Mouse (Mus musculus): ENCODE measurements around the gene Olfr859. TPM values are rescaled to one million over a fixed set of nuclear protein-coding genes. Genes with fewer than 3 reads are reported as not detected.
"Not testable (repeated sequence)": the region's sequence is repeated elsewhere in the genome, so short reads cannot be mapped to it uniquely, and the experiment has no call there.

Olfr859 gene
- not detected for total RNA-seq (2022)

DNA sequence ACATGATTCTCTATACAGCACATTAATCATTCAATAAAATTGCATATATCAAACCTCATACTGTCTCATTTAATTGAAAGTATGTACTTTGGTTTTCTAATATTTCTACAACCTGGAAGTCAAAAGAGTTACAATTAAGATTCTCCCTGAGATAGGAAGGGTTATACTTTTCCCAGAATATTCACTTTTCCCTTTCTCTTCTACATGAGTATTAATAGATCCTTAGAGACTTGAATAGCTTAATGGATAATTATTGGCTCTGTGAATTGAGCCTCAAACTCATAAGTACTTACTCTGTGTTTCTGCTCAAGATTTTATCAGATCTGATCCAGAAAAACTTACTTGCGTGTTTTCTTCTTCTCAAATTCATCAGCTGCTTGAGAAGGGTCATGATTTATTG is at the start of gene Olfr859:
Olfr859 (plus strand) TSS at position 301 of the 400 bp plus-strand sequence.
- not testable (repeated sequence) for DNase-seq

DNA sequence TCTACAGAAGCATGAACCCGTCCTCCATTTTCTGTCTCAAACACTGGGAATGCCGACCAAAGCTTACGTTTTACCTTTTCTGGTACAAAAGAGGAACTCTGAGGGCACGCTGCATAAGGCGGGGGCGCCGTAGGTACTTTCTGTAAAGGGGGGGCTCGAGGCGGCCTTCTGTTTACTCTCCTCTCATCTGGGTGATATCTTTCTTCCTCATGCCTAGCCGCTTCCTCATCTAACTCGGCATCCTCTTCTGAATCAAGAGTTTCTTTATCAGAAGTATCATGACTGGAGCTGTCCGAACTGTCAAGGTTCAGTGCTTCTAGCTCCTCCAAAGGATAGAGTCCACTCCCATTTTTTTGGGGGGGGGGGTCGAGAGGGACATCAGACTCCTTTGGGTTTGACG is 35.6 kb upstream of the Olfr859 start:
- no peak for DNase-seq

DNA sequence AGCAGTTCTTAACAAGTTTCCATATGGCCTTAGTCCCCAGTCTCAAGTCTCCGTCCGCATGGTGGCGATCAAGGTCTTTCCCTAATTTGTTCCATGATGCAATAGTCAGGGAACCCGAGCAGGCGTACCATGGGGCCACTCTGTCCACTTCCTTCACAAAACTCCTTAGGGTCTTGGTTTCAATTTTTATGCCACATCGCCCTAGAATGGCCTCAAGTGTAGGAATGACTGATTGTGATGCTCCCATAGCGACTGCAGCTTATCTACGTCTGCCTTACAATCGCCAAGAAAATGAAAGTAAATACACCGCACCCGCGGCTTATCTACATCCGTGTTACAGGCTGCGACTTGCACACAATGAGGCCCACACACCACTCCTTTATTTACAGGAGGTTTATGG is 35.0 kb upstream of the Olfr859 start:
- DNase-seq: no peak

DNA sequence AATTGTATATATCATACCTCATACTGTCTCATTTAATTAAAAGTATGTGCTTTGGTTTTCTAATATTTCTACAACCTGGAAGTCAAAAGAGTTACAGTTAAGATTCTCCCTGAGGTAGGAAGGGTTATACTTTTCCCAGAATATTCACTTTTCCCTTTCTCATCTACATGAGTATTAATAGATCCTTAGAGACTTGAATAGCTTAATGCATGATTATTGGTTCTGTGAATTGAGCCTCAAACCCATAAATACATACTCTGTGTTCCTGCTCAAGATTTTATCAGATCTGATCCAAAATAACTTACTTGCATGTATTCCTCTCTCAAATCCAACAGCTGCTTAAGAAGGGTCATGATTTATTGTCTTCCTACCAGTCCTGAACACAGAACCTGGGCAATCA is 24.7 kb upstream of the Olfr859 start, which contains the start of gene Olfr58:
Olfr58 (plus strand) TSS at position 301 of the 400 bp plus-strand sequence.
- no peak for DNase-seq

DNA sequence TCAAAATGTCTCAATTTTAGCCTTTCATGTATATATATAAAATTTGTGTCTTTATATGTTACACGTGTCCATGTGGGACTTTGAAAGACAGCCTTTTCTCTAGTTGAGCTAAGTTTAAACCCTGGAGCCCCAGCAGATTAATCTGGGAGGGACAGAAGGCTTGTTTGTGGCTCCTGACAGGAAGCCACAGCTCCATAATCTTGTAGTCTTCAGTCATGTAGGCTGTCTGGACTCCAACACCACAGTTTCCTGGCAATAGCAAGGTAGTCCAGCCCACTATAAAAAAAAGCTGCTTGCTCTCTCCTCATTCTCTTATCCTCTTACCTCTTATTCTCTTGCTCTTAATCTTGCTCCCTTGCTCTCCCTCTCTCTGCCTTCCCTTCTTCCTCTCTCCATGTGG is 1.7 kb upstream of the Olfr859 start:
- no peak for DNase-seq

DNA sequence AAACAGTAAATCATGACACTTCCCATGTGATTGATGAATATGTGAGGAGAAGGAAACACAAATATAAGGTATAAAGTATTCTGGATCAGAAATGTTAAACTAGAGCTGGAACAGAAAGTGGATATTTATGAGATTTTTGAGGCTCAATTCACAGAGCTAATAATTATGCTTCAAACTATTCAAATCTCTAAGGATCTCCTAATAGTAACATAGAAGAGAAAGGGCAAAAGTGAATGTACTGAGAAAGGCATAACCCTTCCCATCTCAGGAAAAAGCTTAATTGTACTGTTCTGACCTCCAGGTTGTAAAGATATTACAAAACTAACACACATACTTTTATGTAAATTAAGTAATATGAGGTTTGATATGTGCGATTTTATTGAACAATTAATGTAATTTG is 44.9 kb downstream of the Olfr859 start, which contains the start of gene Olfr860:
Olfr860 (minus strand) TSS at position 101 of the 400 bp plus-strand sequence.
- DNase-seq: no peak

Other genes starting within 250 kb of the Olfr859 start
- gene Olfr854, start 237.5 kb upstream of the Olfr859 start, total RNA-seq (2022): not detected
- not detected for gene Olfr855, start 222.3 kb upstream of the Olfr859 start, total RNA-seq (2022)
- 10 to 100 TPM; 23.0 to 33.8 (median 26.1) TPM for gene Zfp317, start 182.8 kb upstream of the Olfr859 start, total RNA-seq (2022)
- under 1 TPM in 1 of 4 experiments, not detected in 3; 0.17 TPM for gene Olfr857, start 95.5 kb upstream of the Olfr859 start, total RNA-seq (2022)
- not detected for gene Olfr58, start 24.6 kb upstream of the Olfr859 start, total RNA-seq (2022)
- gene Olfr860, start 44.8 kb downstream of the Olfr859 start, total RNA-seq (2022): not detected
- gene Olfr862, start 83.1 kb downstream of the Olfr859 start, total RNA-seq (2022): not detected
- gene Olfr77, start 112.0 kb downstream of the Olfr859 start, total RNA-seq (2022): not detected
- not detected for gene Olfr866, start 223.1 kb downstream of the Olfr859 start, total RNA-seq (2022)